Mouse (Mus musculus): ENCODE measurements around the gene Olfr1218. TPM values are rescaled to one million over a fixed set of nuclear protein-coding genes. Genes with fewer than 3 reads are reported as not detected.
"Not testable (repeated sequence)": the region's sequence is repeated elsewhere in the genome, so short reads cannot be mapped to it uniquely, and the experiment has no call there.

Olfr1218 gene
- not detected in 2 replicates for polyA plus RNA-seq (2016; fragmentation: Nextera tagmentation; extraction: Ambion mirVana)

DNA sequence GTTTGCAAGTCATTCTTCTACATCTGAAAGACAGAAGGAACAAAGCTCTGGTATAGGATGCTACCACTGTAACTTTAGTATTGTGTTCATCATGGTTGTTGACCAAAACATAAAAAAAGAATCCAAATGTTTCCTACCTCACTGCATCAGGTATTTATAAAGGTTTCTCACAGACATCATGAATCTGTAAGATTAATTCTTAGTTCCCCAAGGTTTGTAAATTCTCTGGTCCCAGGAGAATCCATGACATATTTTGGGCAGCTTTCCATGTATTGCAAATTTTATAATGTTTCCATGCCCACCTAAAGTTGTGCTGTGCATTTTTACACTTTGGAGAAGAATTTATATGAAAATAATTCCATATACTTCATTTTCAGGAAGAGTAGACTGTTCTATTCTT is at the start of gene Olfr1218:
TSS of gene Olfr1218 (minus strand) at position 101 of the 400 bp plus-strand sequence.
- H3K27ac ChIP-seq: no peak within 1 kb of the TSS
- no peaks in the 10 kb centered on the region for H3K4me1 ChIP-seq (replicated peaks)
- no peak within 1 kb of the TSS for H3K4me3 ChIP-seq (replicated peaks)
- H3K4me2 ChIP-seq: no peak within 1 kb of the TSS
- no peaks in the 10 kb centered on the region for H3K27me3 ChIP-seq
- ATAC-seq (ENCODE audit: insufficient number of reproducible peaks, insufficient read depth, low FRiP score, low TSS enrichment, low read depth): no peak
- no peaks in the 10 kb centered on the region for H3K36me3 ChIP-seq
- H3K9me3 ChIP-seq: no peaks in the 10 kb centered on the region
- no peak within 1 kb of the TSS for H3K9ac ChIP-seq (replicated peaks)

DNA sequence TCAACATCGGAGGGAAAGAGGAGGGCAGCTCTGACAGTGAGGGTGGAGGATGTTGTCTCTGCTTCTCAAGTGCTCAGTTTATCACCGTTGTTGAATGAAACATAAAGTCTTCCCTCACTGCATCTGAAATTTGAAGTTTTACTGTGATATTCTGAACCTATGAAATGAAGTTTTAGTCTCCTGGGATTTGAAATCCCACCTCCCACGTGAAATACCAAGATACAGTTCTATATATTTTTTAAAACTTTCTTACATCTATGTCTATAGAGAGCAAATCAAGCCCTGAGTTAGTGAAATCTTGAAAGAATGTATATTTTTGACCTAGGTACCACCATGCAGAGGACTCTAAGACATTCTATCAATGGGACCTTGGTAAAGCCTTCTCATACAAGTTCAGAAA is 45.7 kb upstream of the Olfr1218 start, which contains the start of gene Olfr1220:
TSS of gene Olfr1220 (minus strand) at position 101 of the 400 bp plus-strand sequence.
- no peak within 1 kb of the TSS for H3K4me3 ChIP-seq (replicated peaks)
- no peaks in the 10 kb centered on the region for H3K4me1 ChIP-seq (replicated peaks)
- WGBS: 82% methylated on average over 3 of the region's 3 CpGs
- ATAC-seq (ENCODE audit: insufficient number of reproducible peaks, insufficient read depth, low FRiP score, low TSS enrichment, low read depth): no peak
- no peaks in the 10 kb centered on the region for H3K9me3 ChIP-seq
- no peak within 1 kb of the TSS for H3K4me2 ChIP-seq
- H3K9ac ChIP-seq (replicated peaks): no peak within 1 kb of the TSS
- no peaks in the 10 kb centered on the region for H3K27me3 ChIP-seq
- H3K27ac ChIP-seq: no peak within 1 kb of the TSS
- H3K36me3 ChIP-seq: no peaks in the 10 kb centered on the region

DNA sequence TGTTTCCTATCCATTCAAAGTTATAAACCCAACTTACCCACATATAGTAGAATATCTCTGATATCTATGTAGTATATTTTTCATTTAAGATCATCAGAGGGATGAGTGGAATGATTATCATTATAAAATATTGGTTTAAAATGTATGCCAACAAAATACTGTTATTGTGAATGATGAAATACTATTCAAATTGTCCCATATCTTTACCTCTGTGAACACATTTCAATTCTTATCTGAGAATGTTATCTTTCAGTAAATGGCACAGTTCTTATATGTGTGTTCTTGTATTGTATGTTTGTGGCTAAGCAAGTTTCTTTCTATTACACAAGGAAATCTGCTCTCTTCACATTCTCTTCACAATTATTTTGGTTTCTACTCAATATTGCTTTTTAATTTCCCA is 44.7 kb upstream of the Olfr1218 start:
- Histone ChIP-seq H3K27ac (no peak overlapping the region), H3K4me1 (replicated peaks) (no peaks in the 10 kb centered on the region), H3K27me3 (no peaks in the 10 kb centered on the region), H3K4me2 (no peak overlapping the region), H3K36me3 (no peaks in the 10 kb centered on the region), H3K9me3 (no peaks in the 10 kb centered on the region), H3K9ac (replicated peaks) (no peak overlapping the region), H3K4me3 (replicated peaks) (no peak overlapping the region)
- no peak for ATAC-seq (ENCODE audit: insufficient number of reproducible peaks, insufficient read depth, low FRiP score, low TSS enrichment, low read depth)

DNA sequence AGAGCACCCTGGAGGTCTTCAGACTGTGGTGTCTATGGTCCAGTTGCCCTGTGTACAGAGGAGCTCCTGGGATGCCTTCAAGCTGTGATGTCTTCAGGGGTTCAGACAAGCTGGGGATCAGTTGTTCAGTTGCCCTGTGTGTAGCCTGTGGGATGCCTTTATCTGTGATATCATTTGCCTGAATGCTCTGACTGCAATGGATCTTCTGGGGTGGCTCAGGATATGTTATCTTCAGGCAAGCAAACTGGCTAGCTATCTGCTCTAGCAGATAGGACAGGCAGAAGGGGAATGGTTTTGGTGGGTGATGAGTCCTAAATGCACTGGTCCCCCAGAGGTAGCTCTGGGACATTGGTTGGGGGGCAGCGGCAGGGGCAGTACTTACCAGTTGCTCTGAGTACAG is 32.9 kb upstream of the Olfr1218 start:
- no peak overlapping the region for H3K4me2 ChIP-seq
- H3K4me1 ChIP-seq (replicated peaks): no peaks in the 10 kb centered on the region
- H3K9me3 ChIP-seq: no peaks in the 10 kb centered on the region
- 92% methylated on average over 1 of the region's 1 CpGs for WGBS
- no peak overlapping the region for H3K4me3 ChIP-seq (replicated peaks)
- no peak overlapping the region for H3K27ac ChIP-seq
- no peaks in the 10 kb centered on the region for H3K36me3 ChIP-seq
- H3K27me3 ChIP-seq: no peaks in the 10 kb centered on the region
- H3K9ac ChIP-seq (replicated peaks): no peak overlapping the region
- no peak for ATAC-seq (ENCODE audit: insufficient number of reproducible peaks, insufficient read depth, low FRiP score, low TSS enrichment, low read depth)

DNA sequence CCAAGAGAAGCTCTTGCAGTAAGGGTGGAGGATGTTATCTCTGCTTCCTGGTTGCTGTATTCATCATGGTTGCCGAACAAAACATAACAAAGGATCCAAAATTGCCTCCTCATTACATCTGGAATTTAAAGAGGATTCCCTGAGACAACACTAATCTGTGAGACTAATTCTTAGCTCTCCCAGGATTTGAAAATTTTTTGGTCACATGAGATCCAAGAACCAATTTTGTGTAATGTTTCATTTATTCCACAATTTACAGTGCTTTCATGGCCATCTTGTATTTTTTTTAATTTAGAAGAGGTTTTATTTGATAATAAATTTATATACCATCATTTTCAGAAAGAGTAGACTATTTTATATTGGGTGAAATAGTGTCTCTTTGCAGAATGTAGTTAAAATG is 22.4 kb upstream of the Olfr1218 start, which contains the start of gene Olfr1219:
TSS of gene Olfr1219 (minus strand) at position 101 of the 400 bp plus-strand sequence.
- no peaks in the 10 kb centered on the region for H3K4me1 ChIP-seq (replicated peaks)
- no peak for ATAC-seq (ENCODE audit: insufficient number of reproducible peaks, insufficient read depth, low FRiP score, low TSS enrichment, low read depth)
- no peaks in the 10 kb centered on the region for H3K36me3 ChIP-seq
- H3K9me3 ChIP-seq: no peaks in the 10 kb centered on the region
- no peaks in the 10 kb centered on the region for H3K27me3 ChIP-seq
- no peak within 1 kb of the TSS for H3K27ac ChIP-seq
- H3K4me2 ChIP-seq: no peak within 1 kb of the TSS
- 69% methylated on average over 1 of the region's 1 CpGs for WGBS
- H3K9ac ChIP-seq (replicated peaks): no peak within 1 kb of the TSS
- no peak within 1 kb of the TSS for H3K4me3 ChIP-seq (replicated peaks)

DNA sequence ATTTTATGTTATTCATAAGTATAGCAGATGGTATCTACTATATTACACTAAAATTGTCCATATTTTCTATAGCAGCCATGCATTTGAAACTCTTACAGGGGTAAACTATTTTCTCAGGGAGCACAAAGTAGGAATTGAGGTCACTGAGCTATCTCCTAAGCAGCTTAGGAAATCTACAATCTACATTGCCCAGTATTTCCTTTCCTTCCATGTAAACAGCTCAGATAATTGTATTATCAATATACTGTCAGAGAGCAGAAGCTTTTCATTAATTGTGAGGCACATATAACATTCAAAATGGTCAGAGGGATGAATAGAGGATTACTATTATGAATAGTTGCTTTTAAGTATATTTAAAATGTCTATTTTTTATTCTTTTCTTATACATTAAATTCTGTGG is 20.5 kb upstream of the Olfr1218 start:
- ATAC-seq (ENCODE audit: insufficient number of reproducible peaks, insufficient read depth, low FRiP score, low TSS enrichment, low read depth): no peak
- Histone ChIP-seq H3K9ac (replicated peaks) (no peak overlapping the region), H3K9me3 (no peaks in the 10 kb centered on the region), H3K4me1 (replicated peaks) (no peaks in the 10 kb centered on the region), H3K4me3 (replicated peaks) (no peak overlapping the region), H3K4me2 (no peak overlapping the region), H3K36me3 (no peaks in the 10 kb centered on the region), H3K27me3 (no peaks in the 10 kb centered on the region), H3K27ac (no peak overlapping the region)

DNA sequence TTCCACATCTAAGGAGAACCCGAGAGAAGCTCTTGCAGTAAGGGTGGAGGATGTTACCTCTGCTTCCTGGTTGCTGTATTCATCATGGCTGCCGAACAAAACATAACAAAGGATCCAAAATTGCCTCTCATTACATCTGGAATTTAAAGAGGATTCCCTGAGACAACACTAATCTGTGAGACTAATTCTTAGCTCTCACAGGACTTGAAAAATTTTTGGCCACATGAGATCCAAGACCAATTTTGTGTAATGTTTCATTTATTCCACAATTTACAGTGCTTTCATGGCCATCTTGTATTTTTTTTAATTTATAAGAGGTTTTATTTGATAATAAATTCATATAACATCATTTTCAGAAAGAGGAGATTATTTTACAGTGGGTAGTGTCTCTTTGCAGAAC is 29.0 kb downstream of the Olfr1218 start, which contains the start of gene Olfr1217:
TSS of gene Olfr1217 (minus strand) at position 101 of the 400 bp plus-strand sequence.
- Histone ChIP-seq H3K4me3 (replicated peaks) (no peak within 1 kb of the TSS), H3K27ac (no peak within 1 kb of the TSS), H3K27me3 (no peaks in the 10 kb centered on the region), H3K9me3 (no peaks in the 10 kb centered on the region), H3K9ac (replicated peaks) (no peak within 1 kb of the TSS), H3K4me1 (replicated peaks) (no peaks in the 10 kb centered on the region), H3K36me3 (no peaks in the 10 kb centered on the region), H3K4me2 (no peak within 1 kb of the TSS)
- WGBS: 79% methylated on average over 2 of the region's 2 CpGs
- no peak for ATAC-seq (ENCODE audit: insufficient number of reproducible peaks, insufficient read depth, low FRiP score, low TSS enrichment, low read depth)

DNA sequence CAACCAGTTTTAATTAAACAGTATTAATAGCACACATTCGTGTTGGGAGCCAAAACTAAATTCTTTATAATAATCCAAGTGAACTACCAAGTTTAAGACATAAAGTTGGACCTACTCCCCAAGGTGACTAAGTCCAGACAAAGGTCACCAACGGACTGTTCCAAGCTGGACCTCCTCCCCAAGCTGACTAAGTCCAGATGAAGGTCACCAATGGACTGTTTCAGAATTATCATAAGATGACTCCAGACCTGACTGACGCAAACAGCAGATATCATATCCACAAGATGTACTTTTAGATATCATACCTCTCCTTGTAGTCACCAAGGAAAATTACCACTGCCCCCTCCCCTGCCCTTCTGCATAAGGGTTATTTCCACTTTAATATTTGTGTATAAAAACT is 39.6 kb downstream of the Olfr1218 start:
- H3K9me3 ChIP-seq; H3K4me3 ChIP-seq (replicated peaks); H3K9ac ChIP-seq (replicated peaks); H3K4me1 ChIP-seq (replicated peaks); H3K4me2 ChIP-seq; ATAC-seq (ENCODE audit: insufficient number of reproducible peaks, insufficient read depth, low FRiP score, low TSS enrichment, low read depth); H3K27me3 ChIP-seq; H3K36me3 ChIP-seq; H3K27ac ChIP-seq: not testable (repeated sequence)
- 75% methylated on average over 3 of the region's 3 CpGs for WGBS

DNA sequence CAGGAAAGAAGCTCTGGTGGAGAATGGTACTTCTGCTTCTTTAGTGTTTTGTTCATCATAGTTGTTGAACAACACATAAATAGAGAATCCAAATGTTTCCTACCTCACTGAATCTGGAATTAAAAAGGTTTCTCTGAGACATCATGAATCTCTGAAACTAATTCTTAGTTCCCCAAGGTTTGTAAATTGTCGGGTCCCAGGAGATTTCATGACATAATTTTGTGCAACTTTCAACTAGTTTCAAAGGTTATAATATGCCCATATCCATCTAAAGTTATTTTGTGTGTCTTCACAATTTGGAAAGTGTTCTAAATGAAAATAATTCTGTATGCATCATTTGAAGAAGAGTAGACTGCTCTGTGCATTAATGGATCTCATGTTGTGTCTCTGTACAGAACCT is 42.7 kb downstream of the Olfr1218 start, which contains the start of gene Olfr1216:
TSS of gene Olfr1216 (minus strand) at position 101 of the 400 bp plus-strand sequence.
- Histone ChIP-seq H3K9me3 (no peaks in the 10 kb centered on the region), H3K9ac (replicated peaks) (no peak within 1 kb of the TSS), H3K27ac (no peak within 1 kb of the TSS), H3K4me2 (no peak within 1 kb of the TSS), H3K4me3 (replicated peaks) (no peak within 1 kb of the TSS), H3K27me3 (no peaks in the 10 kb centered on the region), H3K4me1 (replicated peaks) (no peaks in the 10 kb centered on the region), H3K36me3 (no peaks in the 10 kb centered on the region)
- no peak for ATAC-seq (ENCODE audit: insufficient number of reproducible peaks, insufficient read depth, low FRiP score, low TSS enrichment, low read depth)
- WGBS: 77% methylated on average over 1 of the region's 1 CpGs

DNA sequence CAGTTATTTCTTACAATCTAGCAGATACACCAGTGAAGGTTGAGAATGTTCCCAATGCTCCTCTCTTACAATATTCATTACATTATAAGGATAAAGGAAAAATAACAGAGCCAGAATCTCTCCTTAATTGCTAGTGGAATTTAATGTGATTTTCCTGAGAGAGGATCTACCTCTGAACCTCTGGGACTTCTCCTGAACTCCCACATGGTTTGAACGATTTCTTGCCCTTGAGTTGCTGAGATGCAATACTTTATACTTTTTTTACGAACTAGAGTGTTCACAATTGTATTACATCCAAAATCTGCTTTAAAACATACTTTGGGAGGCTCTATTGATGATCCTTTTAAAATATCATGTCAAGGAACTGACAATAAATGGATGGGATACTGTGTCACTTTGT is 54.1 kb downstream of the Olfr1218 start, which contains the start of gene Olfr1215:
TSS of gene Olfr1215 (minus strand) at position 101 of the 400 bp plus-strand sequence.
- Histone ChIP-seq H3K4me2 (no peak within 1 kb of the TSS), H3K36me3 (no peaks in the 10 kb centered on the region), H3K4me1 (replicated peaks) (no peaks in the 10 kb centered on the region), H3K27ac (no peak within 1 kb of the TSS), H3K9me3 (no peaks in the 10 kb centered on the region), H3K27me3 (no peaks in the 10 kb centered on the region), H3K9ac (replicated peaks) (no peak within 1 kb of the TSS), H3K4me3 (replicated peaks) (no peak within 1 kb of the TSS)
- 77% methylated on average over 2 of the region's 2 CpGs for WGBS
- no peak for ATAC-seq (ENCODE audit: insufficient number of reproducible peaks, insufficient read depth, low FRiP score, low TSS enrichment, low read depth)

Measured in limb, embryonic 12.5 days (tissue).